Mouse (Mus musculus) Patski (cell line): ENCODE data around the gene 1300017J02Rik. TPM values are rescaled to one million over a fixed set of nuclear protein-coding genes. Genes with fewer than 3 reads are reported as not detected.
A peak's percentile ranks its signal among the peaks of the same experiment; 100 is the strongest.

Experiments used
- ATAC-seq: fragments of 100-300 bp; one replicate; pipeline ENCODE4 v1.8.0; 2021
- CTCF ChIA-PET: fragments of 350-600 bp; sonication (Branson Sonifier 250); formaldehyde crosslinking; loops from one replicate; lab custom pipeline; 2022; ENCODE audit warnings: inconsistent platforms; lab: Charles Lee
- POLR2A ChIA-PET: fragments of 350-600 bp; sonication (Branson Sonifier 250); formaldehyde crosslinking; loops from one replicate; lab custom pipeline; 2022; ENCODE audit warnings: antibody characterized with exemption, inconsistent platforms; lab: Charles Lee
- DNase-seq: peaks from one replicate; pipeline ENCODE4 v3.0.0-alpha.2; 2011; ENCODE audit warnings: low read depth, low spot score
- H3K27me3 ChIP-seq: fragments of 371-371 bp; one replicate; pipeline ENCODE4 v1.5.1; 2021
- CTCF ChIP-seq: fragments of 100-300 bp; IDR thresholded peaks from one replicate; pipeline ENCODE4 v1.5.1; 2021
- in situ Hi-C: fragments of 300-500 bp; cut with MboI; formaldehyde crosslinking; loops from 3 replicates; pipeline ENCODE4 v1.11.1; 2018; ENCODE audit warnings: low pct_unique_long_range_greater_than_20kb, mixed read lengths
- polyA plus RNA-seq: library from polyadenylated mRNA; unstranded; gene quantifications from one replicate; pipeline ENCODE4 v1.2.3, GENCODE M21; 2021

The 1300017J02Rik gene
- polyA plus RNA-seq, 1 experiment from 2014 or later = 0.12 TPM

DNA sequence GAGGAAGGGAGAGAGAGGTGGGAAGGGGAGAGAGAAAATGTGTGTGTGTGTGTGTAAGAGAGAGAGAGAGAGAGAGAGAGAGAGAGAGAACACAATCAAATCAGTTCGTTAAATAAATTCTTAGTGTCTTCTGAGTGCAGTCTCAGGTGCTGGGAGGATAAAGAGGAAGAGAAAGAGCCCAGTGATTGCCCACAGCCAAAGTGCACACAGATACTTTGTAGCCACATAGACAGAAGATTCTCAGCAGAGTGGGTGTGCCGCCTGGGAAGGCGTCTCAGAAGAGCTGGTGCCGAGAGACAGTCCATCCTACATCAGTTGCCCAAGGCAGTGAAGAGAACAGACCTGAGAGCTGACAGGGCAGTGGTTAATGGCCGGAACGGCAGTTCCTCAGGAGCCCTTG, 90.6 kb downstream of the 1300017J02Rik start:
- H3K27me3 ChIP-seq = peaks cover 24% of the 10 kb centered on the region
- TF ChIP-seq CTCF = no peak
- CTCF ChIA-PET = no interaction called here
- ATAC-seq = no peak
- no peak for DNase-seq
- in situ Hi-C loops = no loop called here
- POLR2A ChIA-PET = interaction anchor here (0.5 kb wide), 1 partner anchor 18 kb away, joined by 3 read pairs; no protein-coding TSS in a partner anchor

DNA sequence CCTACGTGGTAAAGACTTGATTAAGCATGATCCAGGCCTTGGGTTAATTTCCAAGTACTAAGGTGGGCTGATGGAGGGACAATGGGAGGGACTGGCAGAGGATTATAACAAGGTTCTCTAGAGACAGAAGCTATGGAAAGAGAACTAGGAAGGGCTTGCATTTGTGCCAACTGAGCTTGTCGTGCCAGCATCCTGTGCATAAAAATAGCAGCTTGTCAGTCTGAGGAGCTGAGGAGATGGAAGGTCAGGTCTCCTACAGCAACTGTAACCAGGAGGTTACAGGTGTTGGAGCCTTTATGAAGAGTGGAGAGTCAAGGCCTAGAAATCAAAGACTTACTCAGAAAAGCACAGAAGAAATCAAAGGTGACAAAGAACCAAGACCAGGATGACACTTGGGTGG, 91.3 kb downstream of the 1300017J02Rik start:
- ChIA-PET CTCF (no interaction called here), POLR2A (interaction anchor here (0.5 kb wide), 1 partner anchor 18 kb away, joined by 3 read pairs; no protein-coding TSS in a partner anchor)
- no peak for DNase-seq
- peaks cover 24% of the 10 kb centered on the region for H3K27me3 ChIP-seq
- TF ChIP-seq CTCF = no peak
- no peak for ATAC-seq
- in situ Hi-C loops = no loop called here

DNA sequence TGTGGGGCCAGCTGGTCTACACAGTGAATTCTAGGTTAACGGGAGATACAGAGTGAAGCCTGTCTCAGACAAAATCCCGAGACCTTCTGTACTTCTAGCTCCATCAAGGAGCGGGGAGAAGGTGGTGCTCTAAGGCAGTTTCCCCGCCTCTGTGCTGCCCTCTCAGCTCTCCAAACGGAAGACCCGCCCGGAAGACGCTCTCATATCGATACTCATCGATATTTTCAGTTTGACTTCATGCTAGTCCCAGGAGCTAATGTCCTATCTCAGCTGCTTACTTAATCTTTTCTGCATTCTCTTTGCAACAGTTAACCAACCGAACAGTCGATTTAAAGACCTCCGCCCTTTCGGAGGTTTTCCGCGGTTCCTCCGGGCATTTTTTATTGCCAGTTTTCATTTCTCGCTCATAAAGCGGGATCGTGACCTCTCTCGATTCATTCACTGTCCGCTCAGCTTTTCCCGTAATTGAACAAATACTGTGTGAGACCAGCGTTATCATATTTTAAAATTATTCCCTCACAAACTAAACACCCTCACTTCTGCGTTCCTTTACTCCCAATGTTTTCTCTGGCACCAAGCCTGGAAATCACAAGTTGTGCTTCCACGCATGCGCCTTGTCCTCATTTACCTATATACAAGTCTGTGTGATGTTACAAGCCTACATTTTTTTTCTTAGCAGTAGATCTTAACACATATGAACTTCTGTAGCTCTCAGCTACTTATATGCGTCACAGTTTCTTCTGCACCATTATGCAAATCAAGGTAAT, 92.0 kb downstream of the 1300017J02Rik start:
- ChIA-PET CTCF (no interaction called here), POLR2A (no interaction called here)
- no peak for TF ChIP-seq CTCF
- in situ Hi-C loops = no loop called here
- ATAC-seq (no peak), DNase-seq (no peak)
- peaks cover 22% of the 10 kb centered on the region for H3K27me3 ChIP-seq

DNA sequence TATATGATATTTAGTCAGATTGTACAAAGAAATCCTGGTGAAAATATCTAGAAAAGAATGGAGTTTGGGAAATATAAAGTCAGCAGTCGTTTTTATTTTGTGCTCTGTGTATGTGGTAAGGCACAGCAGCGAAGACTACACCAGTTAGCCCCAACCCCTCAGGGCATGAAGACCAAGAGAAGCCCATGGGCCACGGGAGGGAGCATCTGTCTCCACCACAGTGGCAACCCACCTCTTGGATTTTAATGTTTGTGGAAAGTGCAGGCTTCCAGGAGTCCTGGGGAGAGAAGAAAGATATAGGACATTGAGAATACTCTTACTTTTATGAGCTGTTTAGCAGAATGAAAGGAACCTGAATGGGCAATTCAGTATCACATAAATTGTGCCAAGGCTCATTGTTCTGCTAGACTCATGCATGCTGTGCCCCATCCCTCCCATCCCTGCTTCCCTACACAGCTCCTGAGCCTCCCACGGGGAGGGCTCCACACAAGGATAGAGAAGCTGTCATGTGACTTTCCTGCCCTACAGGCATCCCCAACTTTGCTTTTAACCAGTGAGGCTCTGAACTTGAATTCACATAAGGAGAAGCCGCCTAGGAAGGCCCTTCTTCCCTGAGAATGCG, 96.0 kb downstream of the 1300017J02Rik start:
- ChIA-PET POLR2A (no interaction called here), CTCF (interaction anchor here (1.2 kb wide), 1 partner anchor 93 kb away, joined by 4 read pairs; no protein-coding TSS in a partner anchor)
- ATAC-seq (no peak), DNase-seq (no peak)
- TF ChIP-seq CTCF = no peak
- H3K27me3 ChIP-seq = peaks cover 4% of the 10 kb centered on the region
- in situ Hi-C loops = no loop called here

DNA sequence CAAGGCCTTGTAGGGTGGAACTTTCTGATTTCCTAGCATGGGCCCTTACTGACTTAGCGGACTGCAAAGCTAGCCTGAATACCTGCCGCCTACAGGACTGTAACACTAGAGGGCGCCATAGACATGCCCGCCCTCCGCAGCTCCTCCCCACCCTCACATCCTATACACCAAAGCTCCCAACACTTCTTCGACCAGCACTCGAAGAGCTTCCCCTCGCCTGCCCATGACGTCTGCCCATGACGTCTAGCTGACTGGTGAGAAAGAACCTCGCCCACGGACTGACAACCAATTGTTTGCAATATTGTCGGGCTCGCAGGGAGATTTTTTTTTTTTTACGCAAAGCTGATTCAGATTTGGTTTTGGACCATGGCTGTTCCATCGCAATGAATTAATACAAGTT, 97.0 kb downstream of the 1300017J02Rik start:
- CTCF ChIA-PET = interaction anchor here (1.4 to 1.5 kb wide), 2 partner anchors 10 to 95 kb away, joined by 4 to 5 read pairs; no protein-coding TSS in a partner anchor
- POLR2A ChIA-PET = interaction anchor here (0.6 kb wide), 1 partner anchor 157 kb away, joined by 4 read pairs; no protein-coding TSS in a partner anchor
- H3K27me3 ChIP-seq = peaks cover 4% of the 10 kb centered on the region
- in situ Hi-C loops = no loop called here
- TF ChIP-seq CTCF = peak; percentile 76
- DNase-seq (no peak), ATAC-seq (peak; percentile 51)

DNA sequence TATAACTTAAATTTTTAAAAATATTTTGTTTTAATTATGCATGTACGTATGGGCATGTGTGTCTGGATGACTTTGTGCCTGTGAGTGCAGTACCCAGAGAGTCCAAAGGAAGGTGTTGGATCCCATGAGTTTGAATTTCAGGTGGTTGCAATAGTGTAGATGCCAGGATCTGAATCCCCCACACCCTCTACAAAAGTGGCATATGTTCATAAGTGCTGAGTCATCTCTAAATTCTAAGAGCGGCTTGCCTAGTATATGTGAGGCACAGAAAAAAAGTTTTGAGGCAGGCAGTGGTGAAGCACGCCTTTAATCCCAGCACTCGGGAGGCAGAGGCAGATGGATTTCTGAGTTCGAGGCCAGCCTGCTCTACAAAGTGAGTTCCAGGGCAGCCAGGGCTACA, 99.1 kb downstream of the 1300017J02Rik start:
- DNase-seq = no peak
- CTCF ChIA-PET = no interaction called here
- H3K27me3 ChIP-seq = no peaks in the 10 kb centered on the region
- no peak for ATAC-seq
- TF ChIP-seq CTCF = no peak
- in situ Hi-C loops = no loop called here
- POLR2A ChIA-PET = no interaction called here

DNA sequence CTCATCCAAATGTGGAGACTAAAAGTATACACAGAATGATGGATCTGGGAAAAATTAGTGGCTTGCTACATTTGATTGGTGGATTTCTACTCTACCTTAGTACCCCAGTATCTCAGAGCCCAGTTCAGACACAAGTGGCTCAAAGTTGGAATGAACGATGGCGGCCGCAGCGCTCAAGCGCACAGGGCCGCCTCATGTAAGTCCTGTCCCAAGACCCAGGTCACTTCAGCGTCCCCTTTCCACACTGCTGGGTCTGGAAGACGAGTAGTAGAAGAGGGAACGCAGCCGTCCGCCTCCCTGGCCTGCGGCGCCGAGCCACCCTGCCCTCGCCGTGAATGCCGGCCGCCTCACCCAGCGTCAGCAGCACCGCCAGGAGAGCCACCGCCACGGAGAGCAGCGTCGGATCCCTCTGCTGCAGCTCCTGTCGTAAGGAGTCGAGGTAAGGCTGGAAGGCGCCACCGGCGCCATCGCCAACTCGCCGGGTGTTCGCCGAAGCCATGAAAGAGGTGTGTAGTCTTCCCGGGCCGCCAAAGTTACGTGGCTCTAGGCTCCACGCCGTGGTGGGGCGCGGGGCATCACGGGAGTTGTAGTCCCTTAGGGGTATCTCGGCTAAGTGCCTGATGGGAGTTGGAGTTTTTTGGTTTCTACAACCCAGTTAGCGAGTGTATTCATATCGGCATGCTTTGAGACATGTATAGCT, 103.2 kb downstream of the 1300017J02Rik start, which contains the start of gene Srprb:
Srprb (minus strand) TSS at position 577 of the 700 bp plus-strand sequence.
- DNase-seq (no peak), ATAC-seq (peak; percentile 94)
- POLR2A ChIA-PET = interaction anchor here (0.5 to 1.2 kb wide), 2 partner anchors 89 to 285 kb away, joined by 3 read pairs; no protein-coding TSS in a partner anchor
- CTCF ChIA-PET = no interaction called here
- in situ Hi-C loops = no loop called here
- TF ChIP-seq CTCF = no peak
- no peaks in the 10 kb centered on the region for H3K27me3 ChIP-seq

Other genes starting within 250 kb of the 1300017J02Rik start
- gene Rab6b, start 193.3 kb downstream of the 1300017J02Rik start, polyA plus RNA-seq = 43.8 TPM
- gene Srprb, start 102.9 kb downstream of the 1300017J02Rik start, polyA plus RNA-seq = 43.0 TPM
- gene Gm20425, start 74.8 kb downstream of the 1300017J02Rik start, polyA plus RNA-seq = not detected
- gene Trf, start 74.6 kb downstream of the 1300017J02Rik start, polyA plus RNA-seq = not detected
- 56.9 TPM for gene Topbp1, start 133 bp upstream of the 1300017J02Rik start, polyA plus RNA-seq
- 102 TPM for gene Cdv3, start 60.8 kb upstream of the 1300017J02Rik start, polyA plus RNA-seq
- gene Bfsp2, start 175.3 kb upstream of the 1300017J02Rik start, polyA plus RNA-seq = not detected